In the genomic region with DNA sequence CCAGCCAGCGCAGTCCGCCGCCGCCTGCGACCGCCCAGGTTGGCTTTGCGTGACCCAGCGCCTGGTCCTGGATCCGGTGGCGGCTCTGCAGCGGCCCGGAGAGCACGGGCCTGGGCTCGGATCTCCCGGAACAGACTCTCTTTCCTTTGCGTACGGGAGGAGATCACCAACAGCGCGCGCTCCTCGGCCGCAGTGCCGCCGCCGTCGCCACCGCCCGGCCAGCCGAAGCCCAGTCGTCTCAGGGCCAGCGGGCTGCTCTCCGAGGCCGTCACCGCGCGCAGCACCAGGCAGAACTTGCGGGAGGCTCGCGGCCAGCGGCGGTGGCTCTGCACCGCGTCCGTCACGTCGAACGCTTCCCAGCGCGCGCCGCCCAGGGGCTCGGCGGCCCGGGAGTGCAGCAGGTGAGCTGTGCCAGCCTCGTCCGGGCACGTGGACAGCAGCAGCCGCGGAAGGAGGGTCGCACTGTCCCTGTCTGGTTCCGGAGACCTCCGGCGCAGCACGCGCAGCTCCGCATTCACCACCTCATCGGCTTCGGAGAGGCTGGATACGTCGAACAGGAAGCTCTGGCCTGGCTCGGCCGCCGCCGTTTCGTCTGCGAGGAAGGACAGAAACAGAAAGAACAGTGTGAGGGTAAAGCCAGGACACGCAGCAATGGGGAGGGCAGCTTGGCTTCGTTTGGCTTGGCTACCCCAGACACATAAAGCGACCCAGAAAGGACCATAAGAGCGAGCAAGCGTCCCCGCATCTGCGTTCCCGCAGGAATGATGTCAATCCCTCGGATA, we compare ENCODE assay signal across 8 mouse cellular contexts. TPM values are rescaled to one million over a fixed set of nuclear protein-coding genes. Genes with fewer than 3 reads are reported as not detected.
DNase-seq lines count a peak whose midpoint lies in the region; ATAC-seq and TF ChIP-seq lines count a peak whose summit lies in the region.
"Had no signal": no experiment of that assay in that cellular context is flagged by ENCODE, and none has a peak within 500 bp of the region (broad histone marks: within the 10 kb centered on the region; RNA-seq: fewer than 3 reads in every experiment).

No protein-coding gene starts in this region.

- H3K9me3 ChIP-seq in lung, postnatal 0 days (ENCODE audit: low read length), result no peaks in the 10 kb centered on the region
- no peaks in the 10 kb centered on the region for H3K9me3 ChIP-seq in forebrain, embryonic 13.5 days (replicated peaks)
- no peaks in the 10 kb centered on the region for H3K9me3 ChIP-seq in liver, embryonic 12.5 days (replicated peaks)
- no peaks in the 10 kb centered on the region for H3K9me3 ChIP-seq in stomach, postnatal 0 days (ENCODE audit: control insufficient read depth, low read length)

- no peak overlapping the region for H3K27ac ChIP-seq in lung, postnatal 0 days (ENCODE audit: low read length)
- H3K27ac ChIP-seq in forebrain, embryonic 13.5 days, result no peak overlapping the region
- H3K27ac ChIP-seq in liver, embryonic 12.5 days, result no peak overlapping the region
- H3K27ac ChIP-seq in stomach, postnatal 0 days (replicated peaks), result no peak overlapping the region

- H3K4me3 ChIP-seq in lung, postnatal 0 days (ENCODE audit: low read depth, low read length), result peak overlapping the region; percentile 21
- H3K4me3 ChIP-seq in forebrain, embryonic 13.5 days, result peak overlapping the region; percentile 39
- peak overlapping the region; percentile 35 for H3K4me3 ChIP-seq in liver, embryonic 12.5 days
- peak overlapping the region; percentile 37 for H3K4me3 ChIP-seq in stomach, postnatal 0 days (ENCODE audit: low read depth, low read length)

- peak; percentile 12; the same call in 1 of the 2 replicates for ATAC-seq in lung, postnatal 0 days
- ATAC-seq in forebrain, embryonic 13.5 days, result peak; percentile 7; the same call in 1 of the 2 replicates
- ATAC-seq in liver, embryonic 12.5 days, result no peak
- no peak for ATAC-seq in stomach, postnatal 0 days (ENCODE audit: low FRiP score, low TSS enrichment)

- no peak overlapping the region for H3K9ac ChIP-seq in lung, postnatal 0 days (replicated peaks; ENCODE audit: low read depth)
- no peak overlapping the region; the same call in 1 of the 2 replicates for H3K9ac ChIP-seq in forebrain, embryonic 13.5 days
- no peak overlapping the region for H3K9ac ChIP-seq in liver, embryonic 12.5 days
- H3K9ac ChIP-seq in stomach, postnatal 0 days (ENCODE audit: low read length), result peak overlapping the region; percentile 31; the same call in 1 of the 2 replicates

- H3K4me2 ChIP-seq in lung, postnatal 0 days (replicated peaks; ENCODE audit: low read depth, low read length), result peak overlapping the region; percentile 53
- peak overlapping the region; percentile 62 for H3K4me2 ChIP-seq in forebrain, embryonic 13.5 days
- peak overlapping the region; percentile 52 for H3K4me2 ChIP-seq in liver, embryonic 12.5 days
- H3K4me2 ChIP-seq in stomach, postnatal 0 days (replicated peaks; ENCODE audit: low read depth), result peak overlapping the region; percentile 60

- no peaks in the 10 kb centered on the region for H3K36me3 ChIP-seq in lung, postnatal 0 days (ENCODE audit: insufficient read depth, low read length)
- no peaks in the 10 kb centered on the region for H3K36me3 ChIP-seq in forebrain, embryonic 13.5 days (ENCODE audit: poor library complexity, severe bottlenecking)
- no peaks in the 10 kb centered on the region for H3K36me3 ChIP-seq in liver, embryonic 12.5 days
- no peaks in the 10 kb centered on the region for H3K36me3 ChIP-seq in stomach, postnatal 0 days (ENCODE audit: control insufficient read depth, insufficient read depth, low read length)

- 2% methylated on average over 59 of the region's 85 CpGs for WGBS in lung, postnatal 0 days
- under 1% methylated on average over 79 of the region's 85 CpGs for WGBS in forebrain, embryonic 13.5 days
- WGBS in liver, embryonic 12.5 days (ENCODE audit: insufficient replicate concordance), result 4% methylated on average over 78 of the region's 85 CpGs
- WGBS in stomach, postnatal 0 days, result 4% methylated on average over 70 of the region's 85 CpGs

- TF ChIP-seq CTCF in lung, postnatal 0 days (IDR thresholded peaks at IDR 0.05), result no peak
- TF ChIP-seq CTCF in stomach, postnatal 0 days (IDR thresholded peaks at IDR 0.05; ENCODE audit: low read depth), result no peak

- DNase-seq in lung, postnatal 0 days (ENCODE audit: low spot score), result no peak
- no peak for DNase-seq in lung, adult 18-20 months
- no peak for DNase-seq in stomach, postnatal 0 days (ENCODE audit: low spot score)
- DNase-seq in gastrocnemius, postnatal 10 days, result no peak
- no peak for DNase-seq in urinary bladder, postnatal 10 days (ENCODE audit: low spot score)

- peaks cover 73% of the 10 kb centered on the region for H3K27me3 ChIP-seq in lung, postnatal 0 days (replicated peaks; ENCODE audit: insufficient read depth, low read length)
- H3K27me3 ChIP-seq in forebrain, embryonic 13.5 days, result peaks cover 97% of the 10 kb centered on the region
- H3K27me3 ChIP-seq in liver, embryonic 12.5 days (replicated peaks), result peaks cover 94% of the 10 kb centered on the region
- peaks cover 37% of the 10 kb centered on the region for H3K27me3 ChIP-seq in stomach, postnatal 0 days (ENCODE audit: control insufficient read depth, insufficient read depth, low read length)

- H3K4me1 ChIP-seq in lung, postnatal 0 days (ENCODE audit: insufficient read depth, low read depth, low read length), result peaks cover 3% of the 10 kb centered on the region; the same call in 1 of the 2 replicates
- peaks cover 27% of the 10 kb centered on the region for H3K4me1 ChIP-seq in forebrain, embryonic 13.5 days
- H3K4me1 ChIP-seq in liver, embryonic 12.5 days, result 0 out of 2 replicates have a peak, but pooled peaks cover 11% of the 10 kb centered on the region
- H3K4me1 ChIP-seq in stomach, postnatal 0 days (replicated peaks; ENCODE audit: control insufficient read depth, insufficient read depth), result 0 out of 2 replicates have a peak, but pooled peaks cover 6% of the 10 kb centered on the region

- no peak for TF ChIP-seq EP300 in lung, postnatal 0 days (IDR thresholded peaks at IDR 0.05)
- TF ChIP-seq EP300 in stomach, postnatal 0 days (optimal IDR thresholded peaks at IDR 0.05), result no peak

RNA-seq across cellular contexts. Expression of gene Gdf7, which starts 3.2 kb away (rescaled TPM):
- not detected in 2 replicates for polyA plus RNA-seq in lung, postnatal 0 days (2015; fragmentation: Nextera tagmentation; extraction: Ambion mirVana)
- polyA plus RNA-seq in forebrain, embryonic 13.5 days (2015; fragmentation: Nextera tagmentation; extraction: Ambion mirVana), result not detected in 2 replicates
- not detected in 2 replicates for polyA plus RNA-seq in liver, embryonic 12.5 days (2016; fragmentation: Nextera tagmentation; extraction: Ambion mirVana)
- 0.06 TPM in 1 of 2 replicates, not detected in the other for polyA plus RNA-seq in stomach, postnatal 0 days (2015; fragmentation: Nextera tagmentation; extraction: Ambion mirVana)
- total RNA-seq in gastrocnemius, postnatal 10 days (2021), result not detected
- total RNA-seq: gastrocnemius, postnatal 4 days had no signal

RNA-seq across cellular contexts. Expression of gene Hs1bp3, which starts 14.7 kb away (rescaled TPM):
- polyA plus RNA-seq in lung, postnatal 0 days (2015; fragmentation: Nextera tagmentation; extraction: Ambion mirVana), result 8.6 and 8.7 TPM in 2 replicates
- polyA plus RNA-seq in forebrain, embryonic 13.5 days (2015; fragmentation: Nextera tagmentation; extraction: Ambion mirVana), result 8.9 and 10.1 TPM in 2 replicates
- 5.4 and 6.1 TPM in 2 replicates for polyA plus RNA-seq in liver, embryonic 12.5 days (2016; fragmentation: Nextera tagmentation; extraction: Ambion mirVana)
- polyA plus RNA-seq in stomach, postnatal 0 days (2015; fragmentation: Nextera tagmentation; extraction: Ambion mirVana), result 7.0 and 7.7 TPM in 2 replicates
- total RNA-seq in gastrocnemius, postnatal 10 days (2021), result 1 to 10 TPM; 6.2 to 7.7 TPM

Comparison
In these comparisons a context has a peak if more than half of its experiments do, and no peak if none do; other contexts are left out.
1. ATAC-seq: peak in lung, postnatal 0 days (single experiment) and forebrain, embryonic 13.5 days (single experiment); none in liver, embryonic 12.5 days (single experiment) and stomach, postnatal 0 days (single experiment).
2. Peak in every context shown above with its lines, with median percentiles within 50 percentile points of each other: H3K4me2 ChIP-seq and H3K4me3 ChIP-seq.